Mouse (Mus musculus) mouse trophoblast stem cell (cell line): Measurements from ENCODE around the gene Itpr2.

Source experiments
- in situ Hi-C, 2 experiments: fragments of 300-500 bp; cut with MseI, MboI; formaldehyde crosslinking; loops; 2 replicates in 1 of 2; 3 replicates in 1 of 2; pipeline ENCODE4 v1.15.1; 2025

The Itpr2 gene

GRCm38 (mm10) chr6:146260674-146261376, 241.2 kb downstream of the Itpr2 start:
- in situ Hi-C loops = no loop called here

- in situ Hi-C loops = no loop called here
Observed at GRCm38 (mm10) chr6:146258751-146259150, 243.3 kb downstream of the Itpr2 start.

GRCm38 (mm10) chr6:146258261-146258660, 243.8 kb downstream of the Itpr2 start:
- in situ Hi-C loops = no loop called here

GRCm38 (mm10) chr6:146256947-146257670, 244.9 kb downstream of the Itpr2 start:
- in situ Hi-C loops = no loop called here

- in situ Hi-C loops = no loop called here
Observed at GRCm38 (mm10) chr6:146256401-146256800, 245.6 kb downstream of the Itpr2 start.

GRCm38 (mm10) chr6:146255656-146256055, 246.4 kb downstream of the Itpr2 start:
- in situ Hi-C loops = no loop called here

GRCm38 (mm10) chr6:146254931-146255330, 247.1 kb downstream of the Itpr2 start:
- in situ Hi-C loops = no loop called here

GRCm38 (mm10) chr6:146254216-146254820, 247.7 kb downstream of the Itpr2 start:
- in situ Hi-C loops = no loop called here

GRCm38 (mm10) chr6:146249096-146249495, 252.9 kb downstream of the Itpr2 start:
- in situ Hi-C loops = no loop called here

GRCm38 (mm10) chr6:146248341-146248740, 253.7 kb downstream of the Itpr2 start:
- in situ Hi-C loops = no loop called here

GRCm38 (mm10) chr6:146247906-146248305, 254.1 kb downstream of the Itpr2 start:
- in situ Hi-C loops = no loop called here

- in situ Hi-C loops = no loop called here
Observed at GRCm38 (mm10) chr6:146246368-146246767, 255.7 kb downstream of the Itpr2 start.

- in situ Hi-C loops = no loop called here
Observed at GRCm38 (mm10) chr6:146245888-146246287, 256.1 kb downstream of the Itpr2 start.

- in situ Hi-C loops = no loop called here
Observed at GRCm38 (mm10) chr6:146243068-146243467, 259.0 kb downstream of the Itpr2 start.

- in situ Hi-C loops = no loop called here
Observed at GRCm38 (mm10) chr6:146241336-146241735, 260.7 kb downstream of the Itpr2 start.

GRCm38 (mm10) chr6:146235165-146235564, 266.9 kb downstream of the Itpr2 start:
- in situ Hi-C loops = no loop called here

- in situ Hi-C loops = no loop called here
Observed at GRCm38 (mm10) chr6:146234417-146234816, 267.6 kb downstream of the Itpr2 start.

GRCm38 (mm10) chr6:146230903-146231302, 271.1 kb downstream of the Itpr2 start:
- in situ Hi-C loops = no loop called here

GRCm38 (mm10) chr6:146230373-146230788, 271.6 kb downstream of the Itpr2 start:
- in situ Hi-C loops = no loop called here

GRCm38 (mm10) chr6:146229967-146230366, 272.1 kb downstream of the Itpr2 start:
- in situ Hi-C loops = no loop called here

- in situ Hi-C loops = no loop called here
Observed at GRCm38 (mm10) chr6:146229519-146229918, 272.5 kb downstream of the Itpr2 start.

- in situ Hi-C loops = no loop called here
Observed at GRCm38 (mm10) chr6:146228048-146228447, 274.0 kb downstream of the Itpr2 start.
